ENCODE assay signal across 12 mouse cellular contexts in genomic region chr16:43965781-43966389, GRCm38 (mm10). TPM values are rescaled to one million over a fixed set of nuclear protein-coding genes. Genes with fewer than 3 reads are reported as not detected.
DNase-seq lines count a peak whose midpoint lies in the region; ATAC-seq and TF ChIP-seq lines count a peak whose summit lies in the region.
"Had no signal": no experiment of that assay in that cellular context is flagged by ENCODE, and none has a peak within 500 bp of the region (broad histone marks: within the 10 kb centered on the region; RNA-seq: fewer than 3 reads in every experiment).

No protein-coding gene starts in this region.

- H3K4me2 ChIP-seq in lung, postnatal 0 days (replicated peaks; ENCODE audit: low read depth, low read length): no peak overlapping the region
- no peak overlapping the region for H3K4me2 ChIP-seq in hindbrain, embryonic 11.5 days (replicated peaks; ENCODE audit: low read depth, low read length)
- no peak overlapping the region for H3K4me2 ChIP-seq in neural tube, embryonic 13.5 days
- H3K4me2 ChIP-seq: embryonic facial prominence, embryonic 12.5 days; liver, embryonic 15.5 days had no signal

- no peaks in the 10 kb centered on the region for H3K9me3 ChIP-seq in lung, postnatal 0 days (ENCODE audit: low read length)
- H3K9me3 ChIP-seq in hindbrain, embryonic 11.5 days (ENCODE audit: control insufficient read depth, low read length): no peaks in the 10 kb centered on the region
- no peaks in the 10 kb centered on the region for H3K9me3 ChIP-seq in neural tube, embryonic 13.5 days
- H3K9me3 ChIP-seq: embryonic facial prominence, embryonic 12.5 days; heart, embryonic 10.5 days; liver, embryonic 15.5 days had no signal

- H3K4me1 ChIP-seq in lung, postnatal 0 days (ENCODE audit: insufficient read depth, low read depth, low read length): no peaks in the 10 kb centered on the region
- H3K4me1 ChIP-seq in hindbrain, embryonic 11.5 days (replicated peaks; ENCODE audit: control insufficient read depth, insufficient read depth, low read length): no peaks in the 10 kb centered on the region
- peaks cover 8% of the 10 kb centered on the region for H3K4me1 ChIP-seq in neural tube, embryonic 13.5 days (replicated peaks)
- H3K4me1 ChIP-seq: embryonic facial prominence, embryonic 12.5 days; liver, embryonic 15.5 days had no signal

- no peak overlapping the region for H3K9ac ChIP-seq in lung, postnatal 0 days (replicated peaks; ENCODE audit: low read depth)
- no peak overlapping the region for H3K9ac ChIP-seq in hindbrain, embryonic 11.5 days (ENCODE audit: low read depth, low read length)
- H3K9ac ChIP-seq in neural tube, embryonic 13.5 days: no peak overlapping the region
- H3K9ac ChIP-seq: embryonic facial prominence, embryonic 12.5 days; liver, embryonic 15.5 days had no signal

- no peak overlapping the region for H3K4me3 ChIP-seq in lung, postnatal 0 days (ENCODE audit: low read depth, low read length)
- H3K4me3 ChIP-seq in hindbrain, embryonic 11.5 days (ENCODE audit: low read depth, low read length): no peak overlapping the region
- H3K4me3 ChIP-seq in neural tube, embryonic 13.5 days: no peak overlapping the region
- H3K4me3 ChIP-seq: embryonic facial prominence, embryonic 12.5 days; heart, embryonic 10.5 days; liver, embryonic 15.5 days had no signal

- no peaks in the 10 kb centered on the region for H3K27me3 ChIP-seq in lung, postnatal 0 days (replicated peaks; ENCODE audit: insufficient read depth, low read length)
- no peaks in the 10 kb centered on the region for H3K27me3 ChIP-seq in hindbrain, embryonic 11.5 days (ENCODE audit: control insufficient read depth, insufficient read depth, low read length)
- no peaks in the 10 kb centered on the region for H3K27me3 ChIP-seq in neural tube, embryonic 13.5 days
- H3K27me3 ChIP-seq: embryonic facial prominence, embryonic 12.5 days; liver, embryonic 15.5 days had no signal

- H3K36me3 ChIP-seq in lung, postnatal 0 days (ENCODE audit: insufficient read depth, low read length): no peaks in the 10 kb centered on the region
- no peaks in the 10 kb centered on the region for H3K36me3 ChIP-seq in hindbrain, embryonic 11.5 days (ENCODE audit: control insufficient read depth, insufficient read depth, low read length)
- peaks cover 7% of the 10 kb centered on the region; the same call in 1 of the 2 replicates for H3K36me3 ChIP-seq in neural tube, embryonic 13.5 days
- H3K36me3 ChIP-seq: embryonic facial prominence, embryonic 12.5 days; liver, embryonic 15.5 days had no signal

- peak; percentile 7 for DNase-seq in cerebellum, adult 9-11 months
- no peak for DNase-seq in cerebellum, postnatal 4 days (ENCODE audit: low spot score in 2 of 2)
- peak; percentile 69 for DNase-seq in lung, postnatal 0 days (ENCODE audit: low spot score)
- no peak for DNase-seq in lung, postnatal 10 days
- peak; percentile 27 for DNase-seq in hindbrain, embryonic 11.5 days (ENCODE audit: low spot score)
- DNase-seq in thymus, adult 18-20 months: no peak
- no peak for DNase-seq in right cerebral cortex, adult 2 months (ENCODE audit: low spot score in 2 of 2)

- no peak overlapping the region for H3K27ac ChIP-seq in lung, postnatal 0 days (ENCODE audit: low read length)
- no peak overlapping the region for H3K27ac ChIP-seq in hindbrain, embryonic 11.5 days (ENCODE audit: low read depth, low read length)
- H3K27ac ChIP-seq in neural tube, embryonic 13.5 days (replicated peaks): 0 out of 2 replicates have a peak overlapping the region, but pooled peaks have one; percentile 49
- H3K27ac ChIP-seq: embryonic facial prominence, embryonic 12.5 days; heart, embryonic 10.5 days; liver, embryonic 15.5 days had no signal

- WGBS in lung, postnatal 0 days: 81% methylated on average over 13 of the region's 13 CpGs
- WGBS in hindbrain, embryonic 11.5 days: 78% methylated on average over 13 of the region's 13 CpGs
- 72% methylated on average over 13 of the region's 13 CpGs for WGBS in neural tube, embryonic 13.5 days

- TF ChIP-seq CTCF in lung, postnatal 0 days (IDR thresholded peaks at IDR 0.05): no peak

- TF ChIP-seq EP300 in lung, postnatal 0 days (IDR thresholded peaks at IDR 0.05): no peak

- peak; percentile 38; the same call in 1 of the 2 replicates for ATAC-seq in lung, postnatal 0 days
- 0 out of 2 replicates have a peak, but pooled peaks have one; percentile 54 for ATAC-seq in hindbrain, embryonic 11.5 days (ENCODE audit: low FRiP score)
- peak; percentile 77 for ATAC-seq in neural tube, embryonic 13.5 days (ENCODE audit: low read depth)
- ATAC-seq: intestine, embryonic 16.5 days had no signal

RNA-seq across cellular contexts. Expression of gene Zdhhc23, which starts 13.7 kb away (rescaled TPM):
- 1.1 and 1.5 TPM in 2 replicates for polyA plus RNA-seq in lung, postnatal 0 days (2015; fragmentation: Nextera tagmentation; extraction: Ambion mirVana)
- polyA plus RNA-seq in hindbrain, embryonic 11.5 days (2014; fragmentation: Nextera tagmentation; extraction: Ambion mirVana): 0.28 and 1.3 TPM in 2 replicates
- polyA plus RNA-seq in neural tube, embryonic 13.5 days (2015; fragmentation: Nextera tagmentation; extraction: Ambion mirVana): 1.4 and 1.7 TPM in 2 replicates

RNA-seq across cellular contexts. Expression of gene Qtrt2, which starts 39.3 kb away (rescaled TPM):
- 9.3 and 10.1 TPM in 2 replicates for polyA plus RNA-seq in lung, postnatal 0 days (2015; fragmentation: Nextera tagmentation; extraction: Ambion mirVana)
- polyA plus RNA-seq in hindbrain, embryonic 11.5 days (2014; fragmentation: Nextera tagmentation; extraction: Ambion mirVana): 35.9 and 42.2 TPM in 2 replicates
- polyA plus RNA-seq in neural tube, embryonic 13.5 days (2015; fragmentation: Nextera tagmentation; extraction: Ambion mirVana): 19.4 and 22.2 TPM in 2 replicates

Comparison
In these comparisons a context has a peak if more than half of its experiments do, and no peak if none do; other contexts are left out.
1. DNase-seq: peak in cerebellum, adult 9-11 months (single experiment), lung, postnatal 0 days (single experiment) and hindbrain, embryonic 11.5 days (single experiment); none in cerebellum, postnatal 4 days (0 of 2), lung, postnatal 10 days (single experiment), thymus, adult 18-20 months (0 of 2) and right cerebral cortex, adult 2 months (0 of 2).
2. Peak in every context shown above with its lines, with median percentiles within 50 percentile points of each other: ATAC-seq.